Mouse (Mus musculus): Measurements from ENCODE around the gene Plppr3.

Gene Plppr3

GRCm38 (mm10) chr10:79852107-79852789 lies 22.2 kb downstream of the Plppr3 start:
- DNase-seq (ENCODE audit: low spot score) = peak; percentile 42

- no peak for DNase-seq (ENCODE audit: low spot score)
Measured at GRCm38 (mm10) chr10:79851653-79852052, 22.8 kb downstream of the Plppr3 start.

GRCm38 (mm10) chr10:79849941-79850628 lies 24.3 kb downstream of the Plppr3 start:
- DNase-seq (ENCODE audit: low spot score) = no peak

- DNase-seq (ENCODE audit: low spot score) = no peak
Measured at GRCm38 (mm10) chr10:79846553-79846952, 27.9 kb downstream of the Plppr3 start.

GRCm38 (mm10) chr10:79843476-79843875 lies 31.0 kb downstream of the Plppr3 start:
- DNase-seq (ENCODE audit: low spot score) = no peak

- DNase-seq (ENCODE audit: low spot score) = no peak
Measured at GRCm38 (mm10) chr10:79842322-79842721, 32.1 kb downstream of the Plppr3 start.

GRCm38 (mm10) chr10:79840644-79841551 lies 33.5 kb downstream of the Plppr3 start:
- DNase-seq (ENCODE audit: low spot score) = no peak

- DNase-seq (ENCODE audit: low spot score) = no peak
Measured at GRCm38 (mm10) chr10:79840091-79840490, 34.3 kb downstream of the Plppr3 start.

- no peak for DNase-seq (ENCODE audit: low spot score)
Measured at GRCm38 (mm10) chr10:79838151-79838550, 36.3 kb downstream of the Plppr3 start.

- DNase-seq (ENCODE audit: low spot score) = no peak
Measured at GRCm38 (mm10) chr10:79836918-79837317, 37.5 kb downstream of the Plppr3 start.

GRCm38 (mm10) chr10:79834769-79835398 lies 39.5 kb downstream of the Plppr3 start:
- peak; percentile 76 for DNase-seq (ENCODE audit: low spot score)

GRCm38 (mm10) chr10:79832786-79833181 lies 41.6 kb downstream of the Plppr3 start:
- no peak for DNase-seq (ENCODE audit: low spot score)

GRCm38 (mm10) chr10:79832026-79832785 lies 42.2 kb downstream of the Plppr3 start:
- peak; percentile 47 for DNase-seq (ENCODE audit: low spot score)

- DNase-seq (ENCODE audit: low spot score) = no peak
Measured at GRCm38 (mm10) chr10:79831583-79831982, 42.9 kb downstream of the Plppr3 start.

- DNase-seq (ENCODE audit: low spot score) = no peak
Measured at GRCm38 (mm10) chr10:79824413-79824812, 50.0 kb downstream of the Plppr3 start.

- DNase-seq (ENCODE audit: low spot score) = no peak
Measured at GRCm38 (mm10) chr10:79823011-79823410, 51.4 kb downstream of the Plppr3 start.

GRCm38 (mm10) chr10:79822372-79822771 lies 52.1 kb downstream of the Plppr3 start:
- no peak for DNase-seq (ENCODE audit: low spot score)

GRCm38 (mm10) chr10:79821731-79822130 lies 52.7 kb downstream of the Plppr3 start:
- no peak for DNase-seq (ENCODE audit: low spot score)

GRCm38 (mm10) chr10:79820782-79821181 lies 53.7 kb downstream of the Plppr3 start, which contains the start of gene Misp:
Gene Misp, plus strand, starts transcription at chr10:79820989.
- DNase-seq (ENCODE audit: low spot score) = no peak

- no peak for DNase-seq (ENCODE audit: low spot score)
Measured at GRCm38 (mm10) chr10:79820277-79820676, 54.2 kb downstream of the Plppr3 start.

- DNase-seq (ENCODE audit: low spot score) = no peak
Measured at GRCm38 (mm10) chr10:79819606-79820005, 54.8 kb downstream of the Plppr3 start.
